Mouse (Mus musculus): ENCODE measurements at regions not wholly inside any gene's neighbourhood (a gene's known extent, or its start where the extent isn't known, plus 50 kb on each side); places are given as distances from the start of the nearest gene placed in this dataset.
A peak's percentile ranks its signal among the peaks of the same experiment; 100 is the strongest.

DNA sequence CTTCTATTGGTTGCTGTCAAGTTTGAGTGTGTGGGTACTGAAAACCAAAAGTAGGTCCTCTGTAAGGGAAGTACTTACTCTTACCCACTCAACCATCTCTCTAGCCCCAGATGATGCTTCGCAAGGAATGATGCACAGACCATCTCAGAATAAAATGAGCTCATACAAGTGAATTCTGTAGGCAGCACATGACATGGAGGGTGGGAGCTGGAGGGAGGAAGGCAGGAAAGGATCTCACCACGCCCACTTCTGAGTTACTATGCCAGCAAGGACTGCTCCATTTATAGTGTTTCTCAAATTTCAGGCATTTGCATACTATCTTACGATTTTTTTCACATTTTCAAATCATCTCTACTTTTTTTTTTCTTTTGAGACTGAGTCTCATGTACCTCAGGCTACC lies 273.8 kb upstream of the Rack1 start:
- no peak for ATAC-seq (ENCODE audit: insufficient number of reproducible peaks, low FRiP score)
- 77% methylated on average over 3 of the region's 3 CpGs for WGBS

DNA sequence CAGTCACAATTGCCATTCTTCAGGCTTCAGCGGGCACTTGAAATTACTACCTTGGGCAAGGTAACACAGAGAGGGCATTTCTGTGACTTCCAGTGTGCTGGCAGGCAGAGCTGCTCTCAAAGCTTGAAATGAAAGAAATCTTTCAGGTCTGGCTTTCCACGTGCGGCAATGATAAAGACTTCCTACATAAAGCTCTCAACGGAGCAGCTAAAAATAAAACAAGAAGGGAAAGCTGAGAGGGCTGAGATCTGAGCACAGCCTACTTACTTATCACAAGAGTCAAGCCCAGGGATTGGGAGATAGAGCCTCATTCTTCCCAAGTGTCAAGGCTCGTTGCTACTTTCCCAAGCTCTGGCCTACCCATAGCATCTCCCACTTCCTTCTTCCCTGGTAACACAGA lies 274.6 kb upstream of the Rack1 start:
- H3K36me3 ChIP-seq: no peaks in the 10 kb centered on the region
- no peaks in the 10 kb centered on the region; the same call in 1 of the 2 replicates for H3K9me3 ChIP-seq (replicated peaks)
- H3K27ac ChIP-seq (ENCODE audit: poor library complexity, severe bottlenecking): 0 out of 2 replicates have a peak overlapping the region, but pooled peaks have one; percentile 27
- WGBS: 19% methylated on average over 5 of the region's 5 CpGs
- peaks cover 18% of the 10 kb centered on the region for H3K4me1 ChIP-seq (replicated peaks)
- ATAC-seq (ENCODE audit: insufficient number of reproducible peaks, low FRiP score): no peak
- no peak overlapping the region for H3K4me3 ChIP-seq
- H3K9ac ChIP-seq: no peak overlapping the region
- no peak overlapping the region for H3K4me2 ChIP-seq
- H3K27me3 ChIP-seq (replicated peaks): no peaks in the 10 kb centered on the region

More for the DNA sequence above, 273.8 kb upstream of the Rack1 start:
- no peaks in the 10 kb centered on the region for H3K27me3 ChIP-seq (replicated peaks)
- H3K36me3 ChIP-seq: no peaks in the 10 kb centered on the region
- H3K9me3 ChIP-seq (replicated peaks): no peaks in the 10 kb centered on the region; the same call in 1 of the 2 replicates
- no peak overlapping the region for H3K4me2 ChIP-seq
- no peak overlapping the region for H3K27ac ChIP-seq (ENCODE audit: poor library complexity, severe bottlenecking)
- no peak overlapping the region for H3K9ac ChIP-seq
- no peak overlapping the region for H3K4me3 ChIP-seq
- peaks cover 14% of the 10 kb centered on the region for H3K4me1 ChIP-seq (replicated peaks)

GRCm38 (mm10) chr11:48506886-48507285 lies 293.2 kb upstream of the Rack1 start:
- ATAC-seq (ENCODE audit: insufficient number of reproducible peaks, low FRiP score): no peak
- 83% methylated on average over 3 of the region's 3 CpGs for WGBS
- no peaks in the 10 kb centered on the region for H3K27me3 ChIP-seq (replicated peaks)
- no peaks in the 10 kb centered on the region for H3K9me3 ChIP-seq (replicated peaks)
- H3K9ac ChIP-seq: no peak overlapping the region
- H3K36me3 ChIP-seq: no peaks in the 10 kb centered on the region
- no peaks in the 10 kb centered on the region for H3K4me1 ChIP-seq (replicated peaks)
- H3K4me3 ChIP-seq: no peak overlapping the region
- no peak overlapping the region for H3K4me2 ChIP-seq
- H3K27ac ChIP-seq (ENCODE audit: poor library complexity, severe bottlenecking): no peak overlapping the region

DNA sequence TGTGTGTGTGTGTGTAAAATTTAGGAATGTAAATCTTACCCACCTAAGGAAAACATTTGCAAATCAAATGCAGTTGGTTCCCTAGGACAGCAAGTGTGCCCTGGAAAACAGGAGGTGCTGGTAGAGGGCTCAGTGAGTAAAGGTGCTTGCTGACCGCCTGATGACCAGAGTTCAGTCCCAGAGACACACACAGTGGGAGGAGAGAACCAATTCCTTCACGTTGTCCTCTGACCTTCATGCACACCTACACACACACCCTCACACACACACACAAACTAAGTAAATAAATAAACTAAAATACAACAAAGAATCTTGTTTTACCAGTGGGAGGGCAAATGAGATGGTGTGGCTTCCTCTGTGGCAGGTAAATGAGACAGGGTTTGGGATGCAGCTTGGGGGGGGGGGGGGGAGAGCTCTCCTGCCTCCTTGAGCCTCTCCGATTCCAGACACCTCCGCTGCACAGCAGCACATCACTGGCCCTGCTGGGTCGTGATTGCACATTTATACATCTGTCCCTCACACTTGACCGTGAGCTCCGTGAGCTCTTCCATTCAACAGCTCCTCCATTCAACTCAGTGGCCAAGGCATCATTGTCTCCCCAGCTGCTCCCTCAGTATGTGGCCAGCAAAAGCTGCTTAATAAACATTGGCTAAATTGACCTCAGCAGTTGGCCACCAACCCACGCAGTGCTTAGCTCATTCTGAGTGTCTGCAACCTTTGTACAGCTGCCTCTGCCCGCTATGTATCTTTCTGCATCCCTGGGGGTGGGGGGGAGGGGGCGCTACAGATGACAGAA lies 297.9 kb upstream of the Rack1 start:
- no peak overlapping the region for H3K9ac ChIP-seq

DNA sequence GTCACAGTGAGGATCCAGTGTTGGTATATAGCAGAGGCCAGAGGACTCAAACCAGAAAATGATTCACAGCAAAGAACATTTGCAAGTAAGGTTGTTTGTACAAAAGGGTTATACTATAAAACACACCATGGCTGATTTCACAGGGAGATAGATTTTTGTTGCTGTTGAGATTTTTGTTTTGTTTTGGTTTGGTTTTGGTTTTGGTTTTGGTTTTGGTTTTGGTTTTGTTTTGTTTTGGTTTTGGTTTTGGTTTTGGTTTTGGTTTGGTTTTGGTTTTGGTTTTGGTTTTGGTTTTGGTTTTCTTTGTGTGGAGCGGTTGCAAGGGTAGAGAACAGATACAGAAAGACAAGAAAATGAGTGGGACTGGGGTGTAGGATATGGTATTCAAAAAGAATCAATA lies 301.1 kb upstream of the Rack1 start:
- ATAC-seq (ENCODE audit: insufficient number of reproducible peaks, low FRiP score): no peak
- H3K9ac ChIP-seq: no peak overlapping the region
- no peaks in the 10 kb centered on the region for H3K36me3 ChIP-seq
- H3K27ac ChIP-seq (ENCODE audit: poor library complexity, severe bottlenecking): no peak overlapping the region
- H3K9me3 ChIP-seq (replicated peaks): no peaks in the 10 kb centered on the region
- H3K4me1 ChIP-seq (replicated peaks): no peaks in the 10 kb centered on the region
- H3K4me2 ChIP-seq: no peak overlapping the region
- no peak overlapping the region for H3K4me3 ChIP-seq
- no peaks in the 10 kb centered on the region for H3K27me3 ChIP-seq (replicated peaks)
- 77% methylated on average over 1 of the region's 1 CpGs for WGBS

More for the DNA sequence above, 297.9 kb upstream of the Rack1 start:
- no peak overlapping the region for H3K27ac ChIP-seq (ENCODE audit: poor library complexity, severe bottlenecking)
- ATAC-seq (ENCODE audit: insufficient number of reproducible peaks, low FRiP score): no peak
- H3K4me1 ChIP-seq (replicated peaks): no peaks in the 10 kb centered on the region
- H3K27me3 ChIP-seq (replicated peaks): no peaks in the 10 kb centered on the region
- no peaks in the 10 kb centered on the region for H3K9me3 ChIP-seq (replicated peaks)
- no peak overlapping the region for H3K4me2 ChIP-seq
- WGBS: 54% methylated on average over 10 of the region's 10 CpGs
- no peak overlapping the region for H3K4me3 ChIP-seq
- no peaks in the 10 kb centered on the region for H3K36me3 ChIP-seq

DNA sequence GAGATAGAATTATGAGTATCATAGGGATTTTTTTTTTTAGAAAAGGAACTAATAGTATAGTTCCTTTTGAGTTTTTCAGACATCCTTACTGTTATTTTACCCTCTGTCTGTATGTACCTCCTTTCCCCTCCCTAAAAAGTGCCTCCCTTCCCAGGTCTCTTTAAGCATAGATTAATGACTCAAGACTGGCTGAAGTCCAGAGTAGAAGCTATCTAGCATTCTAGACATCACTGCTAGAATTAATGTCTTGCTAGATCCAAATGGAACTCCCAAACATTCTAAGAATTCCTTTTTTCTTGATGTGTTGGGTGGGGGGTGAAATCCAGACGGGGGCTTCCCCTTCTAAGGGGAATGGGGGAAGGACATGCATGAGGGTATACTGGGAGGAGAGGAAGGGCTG lies 311.8 kb upstream of the Rack1 start:
- Histone ChIP-seq H3K9ac (no peak overlapping the region), H3K4me3 (no peak overlapping the region), H3K9me3 (replicated peaks) (no peaks in the 10 kb centered on the region), H3K4me1 (replicated peaks) (no peaks in the 10 kb centered on the region), H3K27me3 (replicated peaks) (no peaks in the 10 kb centered on the region), H3K27ac (ENCODE audit: poor library complexity, severe bottlenecking) (no peak overlapping the region), H3K36me3 (no peaks in the 10 kb centered on the region), H3K4me2 (no peak overlapping the region)
- no peak for ATAC-seq (ENCODE audit: insufficient number of reproducible peaks, low FRiP score)
- 43% methylated on average over 1 of the region's 1 CpGs for WGBS

GRCm38 (mm10) chr11:48464036-48464435 lies 336.1 kb upstream of the Rack1 start:
- no peak overlapping the region for H3K27ac ChIP-seq (ENCODE audit: poor library complexity, severe bottlenecking)
- H3K36me3 ChIP-seq: no peaks in the 10 kb centered on the region

DNA sequence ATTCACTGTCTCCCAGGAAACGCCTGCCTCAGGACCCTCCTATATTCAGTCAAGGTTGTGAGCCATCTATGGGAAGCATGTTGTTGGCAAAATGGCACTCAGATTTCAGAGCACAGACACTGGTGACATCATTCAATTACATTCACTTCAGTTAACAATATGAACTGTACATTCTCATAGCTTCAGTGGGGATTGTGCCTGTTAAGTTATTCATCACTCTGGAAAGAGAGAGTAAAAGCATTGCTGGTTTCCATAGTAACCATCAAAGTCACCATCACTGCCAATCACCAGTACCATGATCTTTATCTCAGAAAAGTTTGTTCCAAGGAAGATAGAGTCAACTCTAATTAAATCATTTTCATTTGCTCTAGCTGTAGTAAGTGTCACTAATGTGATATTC lies 350.2 kb upstream of the Rack1 start:
- no peak overlapping the region for H3K27ac ChIP-seq (ENCODE audit: poor library complexity, severe bottlenecking)
- H3K9ac ChIP-seq: no peak overlapping the region

More at GRCm38 (mm10) chr11:48464036-48464435, 336.1 kb upstream of the Rack1 start:
- no peak for ATAC-seq (ENCODE audit: insufficient number of reproducible peaks, low FRiP score)
- Histone ChIP-seq H3K9me3 (replicated peaks) (no peaks in the 10 kb centered on the region), H3K27me3 (replicated peaks) (no peaks in the 10 kb centered on the region), H3K9ac (no peak overlapping the region), H3K4me3 (no peak overlapping the region), H3K4me1 (replicated peaks) (no peaks in the 10 kb centered on the region), H3K4me2 (no peak overlapping the region)
- 43% methylated on average over 4 of the region's 4 CpGs for WGBS

DNA sequence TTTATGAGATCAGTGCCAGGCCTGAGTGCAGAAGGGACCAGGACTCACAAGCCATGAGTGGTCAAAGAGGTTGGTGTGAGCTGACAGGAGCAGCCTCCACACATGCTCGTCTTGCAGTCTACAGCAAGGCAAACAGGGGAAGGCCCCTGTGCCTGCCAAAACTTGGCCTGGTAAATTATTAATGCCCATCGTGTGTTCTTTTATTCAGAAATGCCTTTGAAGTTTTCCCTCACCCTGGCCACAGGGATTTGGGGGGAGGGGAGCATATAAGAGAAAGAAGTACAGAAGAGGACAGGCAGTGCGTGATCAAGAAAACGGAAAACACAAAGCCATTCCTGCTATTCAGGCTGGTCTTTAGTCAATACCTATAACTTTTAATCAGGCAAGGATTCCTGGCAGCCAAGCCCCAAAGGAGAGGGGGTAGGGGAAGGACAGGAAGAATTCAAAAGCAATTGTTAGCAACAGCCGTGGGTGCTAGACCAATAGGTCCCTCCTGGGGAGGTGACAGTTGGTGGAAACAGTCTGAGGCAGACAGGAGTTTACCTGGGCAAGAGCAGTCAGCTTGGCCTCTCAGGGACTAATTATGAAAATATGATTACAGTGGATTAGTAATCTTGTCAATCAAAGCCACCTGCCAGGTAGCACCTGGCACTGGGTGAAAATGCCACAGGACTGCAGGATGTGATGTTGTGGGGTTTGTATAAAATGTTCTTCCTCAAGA lies 357.4 kb upstream of the Rack1 start:
- Histone ChIP-seq H3K9me3 (replicated peaks) (no peaks in the 10 kb centered on the region; the same call in 1 of the 2 replicates), H3K4me2 (no peak overlapping the region), H3K27me3 (replicated peaks) (no peaks in the 10 kb centered on the region), H3K27ac (ENCODE audit: poor library complexity, severe bottlenecking) (no peak overlapping the region), H3K9ac (no peak overlapping the region), H3K4me1 (replicated peaks) (no peaks in the 10 kb centered on the region; the same call in 1 of the 2 replicates), H3K36me3 (no peaks in the 10 kb centered on the region), H3K4me3 (no peak overlapping the region)
- WGBS: 49% methylated on average over 5 of the region's 5 CpGs
- no peak for ATAC-seq (ENCODE audit: insufficient number of reproducible peaks, low FRiP score)

More for the DNA sequence above, 350.2 kb upstream of the Rack1 start:
- no peak for ATAC-seq (ENCODE audit: insufficient number of reproducible peaks, low FRiP score)
- Histone ChIP-seq H3K27me3 (replicated peaks) (no peaks in the 10 kb centered on the region), H3K4me1 (replicated peaks) (no peaks in the 10 kb centered on the region), H3K9me3 (replicated peaks) (no peaks in the 10 kb centered on the region; the same call in 1 of the 2 replicates), H3K36me3 (no peaks in the 10 kb centered on the region), H3K4me3 (no peak overlapping the region), H3K4me2 (no peak overlapping the region)
- WGBS: 82% methylated on average over 1 of the region's 1 CpGs

DNA sequence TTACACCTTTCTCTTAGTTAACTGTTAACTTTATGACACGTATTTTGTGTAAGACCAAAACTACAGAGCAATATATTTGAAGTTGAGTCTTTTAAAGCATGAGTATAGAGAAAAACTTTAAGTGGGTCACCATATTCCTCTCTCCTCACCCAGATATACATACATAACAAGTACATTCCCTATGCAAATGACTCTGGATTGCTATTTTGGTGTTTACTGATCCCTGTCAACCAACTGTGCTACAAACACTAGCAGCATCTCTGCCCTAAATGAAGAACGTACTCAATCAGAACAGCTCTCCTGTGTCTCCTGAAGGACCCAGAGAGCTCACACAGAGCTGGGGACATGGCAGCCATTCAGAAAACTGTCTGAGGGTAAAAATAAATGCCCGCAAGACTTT lies 363.4 kb upstream of the Rack1 start:
- H3K9ac ChIP-seq: no peak overlapping the region
- no peaks in the 10 kb centered on the region; the same call in 1 of the 2 replicates for H3K4me1 ChIP-seq (replicated peaks)
- H3K27me3 ChIP-seq (replicated peaks): no peaks in the 10 kb centered on the region
- no peak overlapping the region for H3K4me2 ChIP-seq
- H3K4me3 ChIP-seq: no peak overlapping the region
- no peak overlapping the region for H3K27ac ChIP-seq (ENCODE audit: poor library complexity, severe bottlenecking)
- no peak for ATAC-seq (ENCODE audit: insufficient number of reproducible peaks, low FRiP score)
- no peaks in the 10 kb centered on the region for H3K36me3 ChIP-seq
- WGBS: 86% methylated on average over 3 of the region's 3 CpGs
- no peaks in the 10 kb centered on the region for H3K9me3 ChIP-seq (replicated peaks)

DNA sequence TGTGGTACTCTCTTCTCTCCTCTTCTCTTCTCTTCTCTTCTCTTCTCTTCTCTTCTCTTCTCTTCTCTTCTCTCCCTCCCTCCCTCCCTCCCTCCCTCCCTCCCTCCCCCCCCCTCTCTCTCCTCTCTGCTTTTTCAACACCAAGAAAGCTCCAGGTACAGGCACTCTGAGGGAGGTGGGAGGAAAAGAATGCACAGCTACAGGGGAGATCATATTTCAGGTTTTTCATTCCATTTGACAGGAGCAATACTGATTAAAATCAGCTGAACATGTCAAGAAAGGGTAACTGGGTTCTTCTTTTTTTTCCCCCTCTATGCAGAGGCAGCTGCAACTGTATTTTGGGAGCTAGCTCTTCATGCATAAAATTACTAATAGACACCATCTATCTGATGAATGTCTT lies 368.8 kb upstream of the Rack1 start:
- ATAC-seq (ENCODE audit: insufficient number of reproducible peaks, low FRiP score): no peak
- Histone ChIP-seq H3K36me3 (no peaks in the 10 kb centered on the region), H3K9ac (no peak overlapping the region), H3K9me3 (replicated peaks) (no peaks in the 10 kb centered on the region), H3K27ac (ENCODE audit: poor library complexity, severe bottlenecking) (no peak overlapping the region), H3K27me3 (replicated peaks) (no peaks in the 10 kb centered on the region), H3K4me2 (no peak overlapping the region), H3K4me3 (no peak overlapping the region), H3K4me1 (replicated peaks) (no peaks in the 10 kb centered on the region)

Measured in heart, embryonic 12.5 days (tissue).